Mouse (Mus musculus) neural tube, embryonic 10.5 days (tissue): ENCODE measurements around the gene Bcas3.

ENCODE experiments used
- DNase-seq: peaks from one replicate; pipeline ENCODE4 v3.0.0-alpha.2; 2017; ENCODE audit warnings: low spot score; ENCODE audit errors: extremely low spot score

The Bcas3 gene

GRCm38 (mm10) chr11:85379091-85379490 lies 26.1 kb downstream of the Bcas3 start:
- DNase-seq, result no peak

- no peak for DNase-seq
Observed at GRCm38 (mm10) chr11:85380046-85380445, 27.1 kb downstream of the Bcas3 start.

GRCm38 (mm10) chr11:85382055-85382454 lies 29.1 kb downstream of the Bcas3 start:
- DNase-seq, result peak; percentile 62

GRCm38 (mm10) chr11:85383975-85384821 lies 31.2 kb downstream of the Bcas3 start:
- no peak for DNase-seq

GRCm38 (mm10) chr11:85392179-85392863 lies 39.4 kb downstream of the Bcas3 start:
- DNase-seq, result peak; percentile 19

GRCm38 (mm10) chr11:85392864-85393220 lies 39.9 kb downstream of the Bcas3 start:
- DNase-seq, result no peak

- DNase-seq, result no peak
Observed at GRCm38 (mm10) chr11:85393990-85394389, 41.0 kb downstream of the Bcas3 start.

- DNase-seq, result no peak
Observed at GRCm38 (mm10) chr11:85395361-85395760, 42.4 kb downstream of the Bcas3 start.

- no peak for DNase-seq
Observed at GRCm38 (mm10) chr11:85406531-85406930, 53.6 kb downstream of the Bcas3 start.

- no peak for DNase-seq
Observed at GRCm38 (mm10) chr11:85407700-85408099, 54.7 kb downstream of the Bcas3 start.

GRCm38 (mm10) chr11:85412319-85412718 lies 59.4 kb downstream of the Bcas3 start:
- DNase-seq, result no peak

- no peak for DNase-seq
Observed at GRCm38 (mm10) chr11:85414476-85414875, 61.5 kb downstream of the Bcas3 start.

GRCm38 (mm10) chr11:85427353-85427752 lies 74.4 kb downstream of the Bcas3 start:
- no peak for DNase-seq

- no peak for DNase-seq
Observed at GRCm38 (mm10) chr11:85428227-85428626, 75.3 kb downstream of the Bcas3 start.

- DNase-seq, result peak; percentile 17
Observed at GRCm38 (mm10) chr11:85430743-85431448, 77.9 kb downstream of the Bcas3 start.

- no peak for DNase-seq
Observed at GRCm38 (mm10) chr11:85447375-85447774, 94.4 kb downstream of the Bcas3 start.

GRCm38 (mm10) chr11:85453598-85454304 lies 100.8 kb downstream of the Bcas3 start:
- no peak for DNase-seq

GRCm38 (mm10) chr11:85454305-85454682 lies 101.3 kb downstream of the Bcas3 start:
- DNase-seq, result no peak

GRCm38 (mm10) chr11:85461536-85461935 lies 108.6 kb downstream of the Bcas3 start:
- DNase-seq, result no peak

- DNase-seq, result no peak
Observed at GRCm38 (mm10) chr11:85469526-85469925, 116.6 kb downstream of the Bcas3 start.

GRCm38 (mm10) chr11:85470508-85470907 lies 117.5 kb downstream of the Bcas3 start:
- no peak for DNase-seq
